ENCODE assay signal across 25 mouse cellular contexts in genomic region chr6:145655678-145656077, GRCm38 (mm10). TPM values are rescaled to one million over a fixed set of nuclear protein-coding genes. Genes with fewer than 3 reads are reported as not detected.
DNase-seq lines count a peak whose midpoint lies in the region; ATAC-seq and TF ChIP-seq lines count a peak whose summit lies in the region.
"Had no signal": no experiment of that assay in that cellular context is flagged by ENCODE, and none has a peak within 500 bp of the region (broad histone marks: within the 10 kb centered on the region; RNA-seq: fewer than 3 reads in every experiment).

No protein-coding gene starts in this region.

- H3K4me3 ChIP-seq in intestine, postnatal 0 days (ENCODE audit: low read depth, low read length) = no peak overlapping the region
- no peak overlapping the region for H3K4me3 ChIP-seq in intestine, embryonic 16.5 days (ENCODE audit: low read length)
- no peak overlapping the region for H3K4me3 ChIP-seq in midbrain, postnatal 0 days (ENCODE audit: low read depth, low read length)
- H3K4me3 ChIP-seq in midbrain, embryonic 14.5 days (replicated peaks; ENCODE audit: low read depth, low read length) = no peak overlapping the region
- H3K4me3 ChIP-seq: embryonic facial prominence, embryonic 15.5 days; forebrain, embryonic 13.5 days; hindbrain, embryonic 15.5 days; neural tube, embryonic 12.5 days had no signal

- H3K9me3 ChIP-seq in intestine, postnatal 0 days (ENCODE audit: control insufficient read depth) = no peaks in the 10 kb centered on the region
- no peaks in the 10 kb centered on the region for H3K9me3 ChIP-seq in intestine, embryonic 16.5 days (ENCODE audit: control insufficient read depth, low read length)
- H3K9me3 ChIP-seq in midbrain, postnatal 0 days (ENCODE audit: low read length) = no peaks in the 10 kb centered on the region
- no peaks in the 10 kb centered on the region for H3K9me3 ChIP-seq in midbrain, embryonic 14.5 days (ENCODE audit: control insufficient read depth, low read length)
- H3K9me3 ChIP-seq: embryonic facial prominence, embryonic 15.5 days; forebrain, embryonic 13.5 days; hindbrain, embryonic 15.5 days; neural tube, embryonic 12.5 days had no signal

- no peaks in the 10 kb centered on the region for H3K36me3 ChIP-seq in intestine, postnatal 0 days (ENCODE audit: control insufficient read depth, insufficient read depth)
- H3K36me3 ChIP-seq in intestine, embryonic 16.5 days (ENCODE audit: control insufficient read depth, insufficient read depth, low read length) = no peaks in the 10 kb centered on the region
- no peaks in the 10 kb centered on the region for H3K36me3 ChIP-seq in midbrain, postnatal 0 days (ENCODE audit: insufficient read depth, low read length)
- H3K36me3 ChIP-seq in midbrain, embryonic 14.5 days (ENCODE audit: control insufficient read depth, insufficient read depth, low read length) = no peaks in the 10 kb centered on the region
- H3K36me3 ChIP-seq: embryonic facial prominence, embryonic 15.5 days; hindbrain, embryonic 15.5 days; neural tube, embryonic 12.5 days had no signal

- WGBS in intestine, postnatal 0 days = 91% methylated on average over 1 of the region's 1 CpGs
- 76% methylated on average over 1 of the region's 1 CpGs for WGBS in intestine, embryonic 16.5 days
- WGBS in midbrain, postnatal 0 days = 82% methylated on average over 1 of the region's 1 CpGs
- WGBS in midbrain, embryonic 14.5 days = 91% methylated on average over 1 of the region's 1 CpGs

- no peak for ATAC-seq in intestine, postnatal 0 days
- no peak for ATAC-seq in intestine, embryonic 16.5 days
- no peak for ATAC-seq in midbrain, postnatal 0 days (ENCODE audit: low FRiP score)
- no peak for ATAC-seq in midbrain, embryonic 14.5 days (ENCODE audit: low FRiP score, low TSS enrichment)
- ATAC-seq: CD4-positive, CD25-positive, alpha-beta regulatory T cell, adult 4 months; forebrain, embryonic 13.5 days had no signal

- no peak overlapping the region for H3K27ac ChIP-seq in intestine, postnatal 0 days (ENCODE audit: low read depth, low read length)
- no peak overlapping the region for H3K27ac ChIP-seq in intestine, embryonic 16.5 days (ENCODE audit: low read length)
- no peak overlapping the region for H3K27ac ChIP-seq in midbrain, postnatal 0 days (ENCODE audit: low read depth, low read length)
- H3K27ac ChIP-seq in midbrain, embryonic 14.5 days (replicated peaks; ENCODE audit: low read depth, low read length) = no peak overlapping the region
- H3K27ac ChIP-seq: embryonic facial prominence, embryonic 15.5 days; forebrain, embryonic 13.5 days; hindbrain, embryonic 15.5 days; neural tube, embryonic 12.5 days had no signal

- no peak for DNase-seq in midbrain, postnatal 0 days (ENCODE audit: low spot score)
- DNase-seq in midbrain, embryonic 14.5 days = no peak
- DNase-seq in ZHBTc4 (ENCODE audit: low read depth, low spot score) = peak; percentile 56
- no peak for DNase-seq in adrenal gland, postnatal 4 days (ENCODE audit: low spot score in 2 of 2)
- DNase-seq in lung, postnatal 36 days = no peak
- DNase-seq: adrenal gland, postnatal 36 days; cerebellum, postnatal 10 days; heart, postnatal 14 days; kidney, adult 8-10 months; layer of hippocampus, postnatal 36 days; liver; right cerebral cortex, postnatal 14 days had no signal

- H3K4me1 ChIP-seq in intestine, postnatal 0 days (replicated peaks; ENCODE audit: control insufficient read depth, insufficient read depth, low read length) = no peaks in the 10 kb centered on the region
- no peaks in the 10 kb centered on the region; the same call in 1 of the 2 replicates for H3K4me1 ChIP-seq in intestine, embryonic 16.5 days (ENCODE audit: control insufficient read depth, insufficient read depth, low read length)
- H3K4me1 ChIP-seq in midbrain, postnatal 0 days (ENCODE audit: insufficient read depth, low read length) = no peaks in the 10 kb centered on the region
- peaks cover 9% of the 10 kb centered on the region; the same call in 1 of the 2 replicates for H3K4me1 ChIP-seq in midbrain, embryonic 14.5 days (ENCODE audit: control insufficient read depth, insufficient read depth, low read length)
- H3K4me1 ChIP-seq: embryonic facial prominence, embryonic 15.5 days; hindbrain, embryonic 15.5 days; neural tube, embryonic 12.5 days had no signal

- peak; percentile 46 for TF ChIP-seq CTCF in intestine, postnatal 0 days (IDR thresholded peaks at IDR 0.05; ENCODE audit: low read depth)
- TF ChIP-seq CTCF in midbrain, postnatal 0 days (IDR thresholded peaks at IDR 0.05) = peak; percentile 59

- no peak overlapping the region for H3K9ac ChIP-seq in intestine, postnatal 0 days (ENCODE audit: low read depth, low read length)
- H3K9ac ChIP-seq in intestine, embryonic 16.5 days (ENCODE audit: low read depth, low read length) = no peak overlapping the region
- H3K9ac ChIP-seq in midbrain, postnatal 0 days (replicated peaks; ENCODE audit: low read length, poor library complexity, severe bottlenecking) = no peak overlapping the region
- H3K9ac ChIP-seq in midbrain, embryonic 14.5 days (replicated peaks; ENCODE audit: low read length) = no peak overlapping the region
- H3K9ac ChIP-seq: embryonic facial prominence, embryonic 15.5 days; forebrain, embryonic 13.5 days; hindbrain, embryonic 15.5 days; neural tube, embryonic 12.5 days had no signal

- H3K27me3 ChIP-seq in intestine, postnatal 0 days (replicated peaks; ENCODE audit: control insufficient read depth, insufficient read depth, low read length) = no peaks in the 10 kb centered on the region
- H3K27me3 ChIP-seq in intestine, embryonic 16.5 days (replicated peaks; ENCODE audit: control insufficient read depth, insufficient read depth, low read length) = no peaks in the 10 kb centered on the region
- H3K27me3 ChIP-seq in midbrain, postnatal 0 days (ENCODE audit: insufficient read depth, low read length) = no peaks in the 10 kb centered on the region
- H3K27me3 ChIP-seq in midbrain, embryonic 14.5 days (ENCODE audit: control insufficient read depth, insufficient read depth, low read length) = no peaks in the 10 kb centered on the region
- H3K27me3 ChIP-seq: embryonic facial prominence, embryonic 15.5 days; forebrain, embryonic 13.5 days; hindbrain, embryonic 15.5 days; neural tube, embryonic 12.5 days had no signal

- H3K4me2 ChIP-seq in intestine, postnatal 0 days (replicated peaks; ENCODE audit: low read depth) = no peak overlapping the region
- H3K4me2 ChIP-seq in intestine, embryonic 16.5 days (ENCODE audit: low read depth, low read length) = no peak overlapping the region
- H3K4me2 ChIP-seq in midbrain, postnatal 0 days (ENCODE audit: low read depth, low read length, poor library complexity, severe bottlenecking) = no peak overlapping the region
- H3K4me2 ChIP-seq in midbrain, embryonic 14.5 days (ENCODE audit: low read length) = no peak overlapping the region
- H3K4me2 ChIP-seq: embryonic facial prominence, embryonic 15.5 days; forebrain, embryonic 13.5 days; hindbrain, embryonic 15.5 days; neural tube, embryonic 12.5 days had no signal

RNA-seq across cellular contexts. Expression of gene Tuba3b, which starts 40.1 kb away (rescaled TPM):
- not detected in 2 replicates for polyA plus RNA-seq in intestine, postnatal 0 days (2015; fragmentation: Nextera tagmentation; extraction: Ambion mirVana)
- polyA plus RNA-seq in intestine, embryonic 16.5 days (2015; fragmentation: Nextera tagmentation; extraction: Ambion mirVana) = not detected in 2 replicates
- 0.44 TPM in 1 of 2 replicates, not detected in the other for total RNA-seq in midbrain, postnatal 0 days (2014; rRNA removed)
- 0.11 TPM in 1 of 2 replicates, not detected in the other for polyA plus RNA-seq in midbrain, postnatal 0 days (2015; fragmentation: Nextera tagmentation; extraction: Ambion mirVana)
- 0.12 TPM in 1 of 2 replicates, not detected in the other for polyA plus RNA-seq in midbrain, embryonic 14.5 days (2014; fragmentation: Nextera tagmentation; extraction: Ambion mirVana)
- total RNA-seq in adrenal gland, postnatal 4 days (2021) = not detected
- total RNA-seq: adrenal gland, postnatal 36 days; granulocyte monocyte progenitor cell, adult 5-6 weeks; layer of hippocampus, postnatal 36 days; left cerebral cortex, postnatal 36 days; monocyte, adult 5-6 weeks had no signal
- polyA plus RNA-seq: CD4-positive, CD25-positive, alpha-beta regulatory T cell, adult 4 months; embryonic facial prominence, embryonic 15.5 days; forebrain, embryonic 13.5 days; hindbrain, embryonic 15.5 days; large intestine, adult 2 months; lung, embryonic 16.5 days; neural tube, embryonic 12.5 days; stomach, embryonic 16.5 days had no signal

RNA-seq across cellular contexts. Expression of gene Lmntd1, which starts 41.6 kb away (rescaled TPM):
- polyA plus RNA-seq in intestine, postnatal 0 days (2015; fragmentation: Nextera tagmentation; extraction: Ambion mirVana) = 0.29 and 0.61 TPM in 2 replicates
- polyA plus RNA-seq in intestine, embryonic 16.5 days (2015; fragmentation: Nextera tagmentation; extraction: Ambion mirVana) = 0.54 and 0.75 TPM in 2 replicates
- 2.0 and 2.3 TPM in 2 replicates for total RNA-seq in midbrain, postnatal 0 days (2014; rRNA removed)
- 1.5 and 2.7 TPM in 2 replicates for polyA plus RNA-seq in midbrain, postnatal 0 days (2015; fragmentation: Nextera tagmentation; extraction: Ambion mirVana)
- polyA plus RNA-seq in midbrain, embryonic 14.5 days (2014; fragmentation: Nextera tagmentation; extraction: Ambion mirVana) = 0.76 and 1.3 TPM in 2 replicates
- total RNA-seq in adrenal gland, postnatal 4 days (2021) = 1 to 10 TPM; 2.9 to 3.9 TPM
- total RNA-seq: granulocyte monocyte progenitor cell, adult 5-6 weeks; monocyte, adult 5-6 weeks had no signal
- polyA plus RNA-seq: CD4-positive, CD25-positive, alpha-beta regulatory T cell, adult 4 months had no signal
